Mouse (Mus musculus): ENCODE data around the gene 4930590J08Rik.

DNA sequence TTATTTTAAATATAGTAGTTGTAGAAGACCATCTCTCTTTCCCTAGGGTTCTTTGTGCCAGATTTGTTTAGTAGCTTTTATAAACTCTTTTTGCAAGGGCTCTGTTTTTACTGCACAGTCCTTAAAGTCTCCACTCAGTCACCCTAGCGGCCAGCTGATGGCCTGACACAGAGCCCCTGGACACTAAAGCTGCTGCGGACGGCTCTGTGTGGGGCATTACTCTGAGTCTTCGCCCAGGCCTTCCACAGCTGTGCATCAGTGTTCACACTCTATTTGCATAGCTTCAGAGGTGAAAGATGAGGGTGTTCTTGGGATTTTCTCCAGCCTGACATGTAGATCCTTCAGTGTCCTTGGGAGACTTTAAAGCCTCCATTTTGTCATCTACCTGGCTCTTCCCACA is 35.9 kb downstream of the 4930590J08Rik start:
- TF ChIP-seq CTCF (IDR thresholded peaks at IDR 0.05; ENCODE audit: low read depth, low read length) = no peak
- TF ChIP-seq POLR2A (IDR thresholded peaks at IDR 0.05; ENCODE audit: extremely low read depth, insufficient read depth, low read length) = no peak
